Mouse (Mus musculus) skeletal muscle tissue, adult 2 months (tissue): ENCODE data around the gene Plin5.
A peak's percentile ranks its signal among the peaks of the same experiment; 100 is the strongest.
"Not testable (repeated sequence)": the region's sequence is repeated elsewhere in the genome, so short reads cannot be mapped to it uniquely, and the experiment has no call there.

ENCODE experiments used
- DNase-seq: peaks from one replicate; pipeline ENCODE4 v3.0.0-alpha.2; 2012; ENCODE audit warnings: low read depth, low spot score

Gene Plin5

DNA sequence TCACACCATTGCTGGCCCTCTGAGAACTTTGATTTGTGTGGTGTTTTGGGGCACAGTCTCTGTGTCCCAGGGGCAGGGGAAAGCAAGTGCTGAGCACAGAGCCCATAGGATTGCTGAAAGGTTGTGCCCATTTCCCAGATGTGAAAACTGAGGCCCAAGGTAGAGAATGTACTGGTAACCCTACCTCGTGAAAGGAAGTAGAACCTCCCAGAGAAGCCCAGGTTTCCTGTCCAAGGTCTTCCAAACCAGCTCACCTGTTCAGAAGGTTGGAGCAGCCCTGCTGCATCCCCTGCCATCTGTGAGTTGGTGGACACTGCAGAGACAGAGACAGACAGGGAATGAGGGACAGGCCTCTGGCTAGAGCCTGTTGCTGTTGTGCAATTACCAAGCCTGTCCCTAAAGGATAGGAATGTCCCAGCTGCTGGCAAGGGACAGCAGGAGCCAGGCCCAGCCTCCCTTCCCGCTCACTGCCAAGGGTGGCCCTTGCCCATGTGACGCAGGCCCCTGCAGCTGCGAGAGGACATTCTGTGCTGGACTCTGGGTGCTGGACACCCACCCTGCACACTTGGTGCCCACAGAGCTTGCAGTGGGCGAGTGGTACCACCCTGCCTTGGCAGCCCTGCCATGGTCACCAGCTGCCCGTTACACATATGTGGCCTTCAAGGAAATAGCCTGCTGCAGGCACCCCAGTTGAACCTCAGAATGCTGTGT, 8.9 kb downstream of the Plin5 start:
- peak; percentile 97 for DNase-seq

DNA sequence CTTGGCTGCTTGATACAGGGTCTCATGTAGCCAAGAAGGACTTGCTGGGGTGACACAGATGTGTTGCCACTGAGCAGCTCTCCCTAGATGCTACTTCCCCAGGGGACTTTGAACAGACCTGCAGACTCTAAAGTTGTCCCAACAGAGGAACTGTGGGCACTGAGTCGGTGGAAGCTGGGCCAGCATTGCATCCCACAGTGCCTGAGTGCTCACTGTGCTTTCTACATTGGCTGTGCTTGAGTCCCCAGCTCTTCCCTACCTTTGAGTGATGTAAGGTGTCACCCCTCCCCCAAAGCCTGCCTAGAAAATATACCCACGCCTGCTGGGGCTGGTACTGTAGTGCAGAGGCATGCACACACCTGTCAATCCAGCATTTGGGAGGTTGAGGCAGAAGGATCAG, 9.7 kb downstream of the Plin5 start:
- no peak for DNase-seq

DNA sequence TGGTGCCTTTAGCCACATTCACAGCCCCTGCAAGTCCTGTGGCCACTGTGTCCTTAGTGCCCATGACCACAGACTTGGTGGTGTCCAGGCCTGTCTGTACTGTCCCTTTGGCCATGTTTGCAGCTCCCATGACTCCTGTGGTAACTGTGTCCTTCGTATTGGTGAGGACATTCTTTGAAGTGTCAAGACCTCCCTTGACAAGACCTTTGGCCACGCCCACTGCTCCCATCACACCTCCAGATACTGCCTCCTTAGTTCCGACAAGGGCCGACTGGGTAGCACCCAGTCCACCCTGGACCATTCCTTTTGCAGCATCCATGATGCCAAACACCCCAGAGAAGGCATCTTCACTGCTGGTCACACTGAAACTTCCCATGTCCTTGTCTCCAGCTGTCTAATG, 10.4 kb downstream of the Plin5 start:
- DNase-seq = no peak

DNA sequence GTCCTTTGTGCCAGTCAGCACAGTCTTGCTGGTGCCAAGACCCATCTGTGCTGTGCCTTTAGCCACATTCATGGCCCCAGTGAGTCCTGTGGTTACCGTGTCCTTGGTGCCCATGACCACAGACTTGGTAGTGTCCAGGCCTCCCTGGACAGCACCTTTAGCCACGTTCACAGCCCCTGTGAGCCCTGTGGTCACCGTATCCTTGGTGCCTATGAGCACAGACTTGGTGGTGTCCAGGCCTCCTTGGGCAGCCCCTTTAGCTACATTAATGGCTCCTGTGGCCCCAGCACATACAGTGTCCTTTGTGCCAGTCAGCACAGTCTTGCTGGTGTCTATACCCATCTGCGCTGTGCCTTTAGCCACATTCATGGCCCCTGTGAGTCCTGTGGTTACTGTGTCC, 11.0 kb downstream of the Plin5 start:
- not testable (repeated sequence) for DNase-seq

DNA sequence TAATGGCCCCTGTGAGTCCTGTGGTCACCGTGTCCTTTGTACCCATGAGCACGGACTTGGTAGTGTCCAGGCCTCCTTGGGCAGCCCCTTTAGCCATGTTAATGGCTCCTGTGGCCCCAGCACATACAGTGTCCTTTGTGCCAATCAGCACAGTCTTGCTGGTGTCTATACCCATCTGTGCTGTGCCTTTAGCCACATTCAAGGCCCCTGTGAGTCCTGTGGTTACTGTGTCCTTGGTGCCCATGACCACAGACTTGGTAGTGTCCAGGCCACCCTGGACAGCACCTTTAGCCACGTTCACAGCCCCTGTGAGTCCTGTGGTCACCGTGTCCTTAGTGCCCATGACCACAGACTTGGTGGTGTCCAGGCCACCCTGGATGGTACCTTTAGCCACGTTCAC, 12.6 kb downstream of the Plin5 start:
- DNase-seq = not testable (repeated sequence)

DNA sequence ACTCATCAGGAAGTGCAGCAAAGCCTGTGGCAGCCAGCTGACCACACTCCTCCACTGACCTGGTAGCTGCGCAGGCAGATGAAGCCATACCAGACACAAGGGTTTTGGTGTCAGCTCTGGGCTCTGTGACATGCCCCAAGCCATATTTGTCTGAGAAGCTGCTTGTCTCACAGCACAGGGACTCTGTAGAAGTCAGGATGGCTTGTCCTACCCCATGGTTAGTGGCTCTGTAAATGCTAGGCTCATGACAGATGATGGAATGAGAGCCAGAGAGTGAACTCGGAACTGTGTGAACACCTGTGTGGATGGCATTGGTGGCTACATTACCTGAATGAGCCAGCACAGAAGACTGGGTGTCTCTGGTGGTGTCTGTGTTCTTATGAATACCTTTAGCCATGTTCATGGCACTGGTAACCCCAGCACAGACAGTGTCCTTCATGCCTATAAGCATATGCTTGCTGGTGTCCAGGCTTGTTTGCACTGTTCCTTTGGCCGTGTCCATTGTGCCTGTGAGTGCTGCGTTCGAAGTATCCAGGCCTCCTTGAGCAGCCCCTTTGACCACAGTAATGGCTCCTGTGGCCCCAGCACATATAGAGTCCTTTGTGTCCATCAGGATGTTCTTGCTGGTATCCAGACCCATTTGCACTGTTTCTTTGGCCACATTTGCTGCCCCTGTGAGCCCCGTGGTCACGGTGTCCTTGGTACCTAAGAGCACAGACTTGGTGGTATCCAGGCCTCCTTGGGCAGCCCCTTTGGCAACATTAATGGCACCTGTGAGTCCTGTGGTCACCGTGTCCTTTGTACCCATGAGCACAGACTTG, 13.7 kb downstream of the Plin5 start:
- no peak for DNase-seq

DNA sequence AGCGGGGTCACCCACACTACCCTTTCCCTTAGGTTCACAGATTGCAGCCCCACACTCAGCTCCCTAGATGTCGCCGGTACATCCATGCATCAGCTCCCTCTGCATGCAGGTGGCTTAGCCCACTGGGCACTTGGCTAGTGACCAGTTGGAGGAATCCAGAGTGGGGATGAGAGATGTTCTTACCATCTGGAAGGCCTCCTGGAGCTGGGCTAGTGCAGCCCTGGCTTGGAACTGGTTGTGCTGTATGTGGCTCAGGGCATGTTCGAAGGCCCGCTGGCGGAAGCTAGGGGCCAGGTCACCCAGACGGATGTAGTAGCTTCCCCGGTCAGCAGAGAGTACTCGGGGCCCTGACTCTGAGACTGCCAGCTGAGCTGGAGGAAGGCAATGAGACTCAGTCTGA, 14.5 kb downstream of the Plin5 start:
- DNase-seq = peak; percentile 87

DNA sequence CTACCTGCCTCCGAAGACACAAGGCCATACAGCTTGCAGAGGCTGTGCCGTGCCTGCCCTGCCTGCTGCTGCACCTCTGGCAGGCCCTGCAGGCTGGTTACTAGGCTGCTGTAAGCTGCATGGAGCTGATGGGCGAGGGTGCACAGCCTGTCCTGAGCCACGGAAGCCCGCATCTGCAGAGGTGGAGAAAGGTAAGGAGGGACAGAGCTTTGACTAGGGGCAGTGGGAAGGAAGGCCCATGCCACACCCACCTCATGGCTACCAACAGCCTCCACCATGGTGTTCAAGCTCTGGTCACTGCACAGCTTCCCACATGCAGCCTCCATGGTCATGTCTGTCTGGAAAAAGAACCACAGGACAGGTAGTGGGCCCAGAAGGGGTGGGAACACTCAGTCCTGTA, 15.2 kb downstream of the Plin5 start:
- DNase-seq = no peak

DNA sequence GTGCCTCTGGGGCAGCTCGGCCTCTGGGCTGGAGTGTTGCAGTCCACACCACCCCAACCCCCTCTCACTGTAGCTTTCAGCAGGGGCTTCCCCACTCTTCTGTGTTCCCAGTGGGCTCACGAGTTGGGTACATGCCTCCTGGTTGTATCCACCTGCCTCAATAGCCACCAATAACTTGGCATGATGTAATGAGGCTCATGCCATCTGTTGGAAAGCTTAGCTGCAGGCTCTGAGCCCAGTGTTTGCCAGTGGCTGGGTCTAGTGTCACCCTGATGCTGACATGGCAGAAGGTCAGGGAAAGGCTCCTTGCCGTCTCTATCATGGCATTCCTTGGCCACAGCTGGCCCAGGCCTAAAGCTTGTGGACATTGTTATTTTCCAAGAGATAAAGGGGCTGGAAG, 16.6 kb downstream of the Plin5 start:
- DNase-seq = peak; percentile 88

DNA sequence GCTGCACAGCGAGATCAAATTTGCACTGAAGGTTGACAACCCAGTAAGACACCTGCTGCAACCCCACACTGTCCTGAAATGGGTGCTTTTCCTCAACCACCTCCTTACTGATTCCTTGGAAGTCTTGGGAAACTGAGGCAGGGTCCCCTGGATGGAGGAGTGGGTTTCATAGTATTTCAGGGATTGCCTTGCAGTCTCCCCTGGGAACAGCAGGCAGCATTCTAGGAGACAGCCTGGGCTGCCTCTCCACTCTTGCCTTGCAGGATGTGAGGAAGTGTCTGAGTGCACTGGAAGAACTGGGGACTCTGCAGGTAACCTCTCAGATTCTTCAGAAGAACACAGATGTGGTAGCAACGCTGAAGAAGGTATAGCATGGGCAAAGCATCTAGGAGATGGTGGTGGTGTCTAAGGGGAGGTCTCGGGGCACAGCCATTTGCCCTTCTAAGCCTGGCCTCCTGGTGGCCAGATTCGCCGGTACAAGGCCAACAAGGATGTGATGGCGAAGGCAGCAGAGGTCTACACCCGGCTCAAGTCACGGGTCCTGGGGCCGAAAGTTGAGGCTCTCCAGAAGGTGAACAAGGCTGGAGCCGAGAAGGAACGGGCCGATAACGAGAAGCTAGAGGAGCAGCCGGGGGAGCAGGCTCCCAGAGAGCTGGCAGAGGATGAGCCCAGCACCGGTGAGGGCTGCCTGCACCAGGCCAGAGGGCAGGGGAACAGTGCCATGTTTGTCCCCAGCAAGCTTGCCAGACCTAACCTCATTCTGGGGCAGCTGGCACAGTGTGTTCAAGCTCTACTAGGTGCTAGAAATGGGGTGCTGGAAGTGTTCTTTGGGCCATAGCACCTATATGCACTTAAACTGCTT, 18.5 kb downstream of the Plin5 start:
- DNase-seq = peak; percentile 80

DNA sequence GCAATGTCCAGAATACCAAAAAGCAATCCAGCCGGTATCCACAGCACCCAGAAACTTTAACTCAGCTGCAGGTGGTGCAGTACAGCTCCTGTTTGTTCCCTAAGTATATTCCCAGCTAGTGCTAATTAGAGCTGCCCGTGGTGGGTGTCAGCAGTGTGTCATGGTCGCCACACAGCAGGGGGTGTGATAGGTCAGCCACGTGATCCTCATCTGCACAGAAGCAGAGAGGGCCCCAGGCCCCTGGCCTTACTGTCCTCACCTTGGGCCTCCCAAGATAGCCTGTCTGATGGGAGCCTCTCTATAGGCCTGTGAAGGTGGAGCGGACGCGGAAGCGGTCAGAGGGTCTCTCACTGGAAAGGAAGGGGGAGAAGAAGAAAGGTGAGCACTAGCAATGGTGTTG, 19.2 kb downstream of the Plin5 start:
- no peak for DNase-seq

DNA sequence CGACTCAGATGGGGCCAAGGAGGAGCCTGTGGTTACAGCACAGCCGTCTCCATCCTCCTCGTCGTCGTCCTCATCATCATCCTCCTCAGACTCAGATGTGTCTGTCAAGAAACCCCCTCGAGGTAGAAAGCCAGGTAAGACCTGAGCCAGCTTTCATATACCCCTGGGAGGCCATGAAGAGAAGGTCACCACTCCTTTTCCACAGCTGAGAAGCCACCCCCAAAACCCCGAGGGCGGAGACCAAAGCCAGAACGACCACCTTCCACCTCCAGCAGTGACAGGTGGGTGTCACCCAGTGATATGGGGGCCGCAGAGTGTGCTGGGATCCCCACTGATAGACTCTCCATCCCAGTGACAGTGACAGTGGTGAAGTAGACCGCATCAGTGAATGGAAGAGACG, 20.5 kb downstream of the Plin5 start:
- DNase-seq = no peak

DNA sequence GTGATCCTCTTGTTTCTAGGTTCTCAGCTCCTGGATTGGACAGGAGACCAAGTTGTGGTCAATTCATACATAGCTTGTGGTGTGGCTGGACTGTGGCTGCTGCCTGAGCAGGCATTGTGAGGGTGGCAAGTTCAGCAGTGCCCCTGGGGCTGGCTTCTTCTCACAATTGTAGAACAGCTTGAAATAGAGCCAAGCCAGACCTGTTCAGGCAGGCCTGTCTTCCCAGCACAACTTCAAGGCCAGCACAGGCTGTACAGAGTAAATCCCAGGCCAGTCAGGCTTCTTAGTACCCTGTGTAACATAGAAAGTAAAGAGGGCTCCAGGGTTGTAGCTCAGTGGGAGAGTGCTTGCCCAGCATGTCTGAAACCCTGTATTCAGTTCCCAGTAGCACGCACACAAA, 24.6 kb downstream of the Plin5 start:
- no peak for DNase-seq

DNA sequence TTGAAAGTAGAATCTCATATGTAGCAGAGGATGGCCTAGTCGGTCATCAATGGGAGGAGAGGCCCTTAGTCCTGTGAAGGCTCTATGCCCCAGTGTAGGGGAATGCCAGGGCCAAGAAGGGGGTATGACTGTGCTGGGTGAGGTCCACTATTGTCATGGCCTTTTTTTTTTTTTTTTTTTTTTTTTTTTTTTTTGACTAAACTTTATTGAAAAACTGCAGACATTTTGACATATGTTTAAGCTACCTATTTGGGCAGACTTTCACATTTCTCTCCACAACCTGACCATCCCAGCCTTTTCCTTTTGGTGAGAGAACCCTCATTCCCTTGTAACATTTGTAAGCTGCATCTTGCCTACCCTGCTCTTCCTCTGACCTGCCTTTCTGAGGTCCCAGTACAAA, 25.1 kb downstream of the Plin5 start:
- no peak for DNase-seq

DNA sequence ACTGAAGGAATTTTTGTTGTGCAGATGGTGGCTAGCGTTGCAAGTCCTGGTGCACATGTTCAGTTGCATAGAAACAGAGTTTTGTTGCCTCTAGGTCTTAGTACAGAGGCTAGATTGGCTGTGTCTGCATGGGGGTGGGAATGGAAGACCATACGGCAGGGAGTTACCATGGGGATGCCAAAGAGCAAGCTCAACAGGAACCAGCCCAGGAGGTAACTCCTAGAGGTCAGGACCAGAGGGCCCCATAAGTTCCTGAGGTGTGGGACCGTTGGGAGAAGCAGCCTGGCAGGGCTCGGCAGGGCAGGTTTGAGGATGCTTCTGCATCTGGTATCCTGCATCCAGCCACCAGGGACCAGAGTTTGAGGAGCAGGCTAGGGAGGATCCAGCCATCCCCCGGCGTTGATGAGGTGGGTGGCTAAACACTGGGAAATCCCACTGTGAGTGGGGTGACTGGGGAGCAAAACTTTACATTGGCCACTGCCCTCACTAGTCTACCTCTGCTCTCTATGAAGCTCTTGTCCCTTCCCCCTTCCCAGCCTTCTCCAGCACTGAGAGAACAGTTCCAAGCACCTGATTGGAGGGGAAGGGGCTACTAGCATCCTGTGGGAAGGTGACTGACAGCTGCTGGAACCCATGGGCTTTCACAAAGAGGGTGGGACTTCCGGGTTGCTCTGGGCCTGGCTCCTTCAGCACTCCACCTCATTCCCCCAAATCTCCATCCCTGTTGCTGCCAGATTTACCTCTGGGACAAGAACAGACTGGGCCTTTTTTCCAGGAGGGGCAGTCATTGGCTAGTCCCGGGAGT, 36.4 kb downstream of the Plin5 start:
- DNase-seq = no peak

DNA sequence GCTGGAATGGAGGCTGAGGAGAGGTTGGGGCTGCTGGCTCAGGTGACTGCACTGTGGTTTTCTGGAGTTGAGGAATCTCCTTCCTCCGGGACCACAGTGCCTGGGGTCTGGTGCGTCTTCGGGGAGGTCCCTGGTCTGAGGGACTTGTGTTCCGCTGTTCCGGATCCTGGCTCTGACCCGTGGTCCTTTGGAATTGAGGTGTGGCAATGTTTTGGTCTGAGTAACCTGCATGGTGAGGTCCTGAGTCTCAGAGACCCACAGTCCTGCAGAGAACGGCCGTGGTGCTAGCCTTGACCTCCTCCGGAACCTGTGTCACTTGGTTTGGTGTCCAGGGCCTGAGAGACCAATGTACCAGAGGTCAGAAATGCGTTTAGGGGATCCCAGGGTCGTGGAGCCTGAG, 37.5 kb downstream of the Plin5 start:
- DNase-seq = no peak

DNA sequence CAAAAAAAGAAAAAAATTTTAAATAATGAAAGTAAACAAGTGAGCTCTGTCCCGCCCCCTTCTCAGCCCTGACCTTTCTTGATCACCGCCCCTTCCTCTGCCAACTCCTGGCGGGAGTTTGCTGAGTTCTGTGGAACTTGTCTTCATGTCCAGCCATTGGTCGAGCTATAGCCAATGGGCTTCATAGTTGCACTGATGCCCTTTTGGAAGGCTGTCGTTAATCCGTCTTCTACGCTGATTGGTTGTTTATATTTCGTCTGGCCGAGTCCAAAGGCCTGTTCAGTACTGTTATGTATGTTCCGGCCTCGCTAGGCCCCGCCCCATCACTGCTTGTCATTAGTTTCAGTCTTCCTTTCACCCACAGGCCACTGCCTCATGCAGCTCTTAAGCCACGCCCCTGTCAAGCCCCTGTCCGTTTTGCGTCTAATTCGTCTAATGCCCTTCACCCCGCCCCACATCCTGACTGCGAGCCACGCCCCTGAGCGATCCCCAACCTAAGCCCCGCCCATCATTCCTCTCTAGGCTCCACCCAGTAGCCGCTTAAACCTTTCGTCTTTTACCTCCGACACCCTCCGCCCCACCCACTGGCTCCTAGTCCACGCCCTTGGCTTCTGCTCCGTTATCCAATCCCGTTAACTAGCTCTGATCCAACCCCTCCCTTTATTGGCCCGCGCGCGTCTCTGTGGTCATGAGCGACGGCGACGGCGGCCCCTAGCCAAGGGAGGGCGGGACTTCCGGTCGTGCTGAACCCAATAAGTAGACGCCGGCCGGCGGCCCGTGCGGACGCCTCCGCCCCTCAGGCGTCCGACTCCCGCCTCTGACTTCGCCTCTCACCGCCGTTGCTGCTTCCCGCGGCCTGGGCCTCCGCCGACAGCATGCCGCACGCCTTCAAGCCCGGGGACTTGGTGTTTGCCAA, 38.3 kb downstream of the Plin5 start, which contains the start of gene Hdgfl2:
Gene Hdgfl2 (plus strand): TSS at position 755 of the 916 bp plus-strand sequence.
- DNase-seq = peak; percentile 100

DNA sequence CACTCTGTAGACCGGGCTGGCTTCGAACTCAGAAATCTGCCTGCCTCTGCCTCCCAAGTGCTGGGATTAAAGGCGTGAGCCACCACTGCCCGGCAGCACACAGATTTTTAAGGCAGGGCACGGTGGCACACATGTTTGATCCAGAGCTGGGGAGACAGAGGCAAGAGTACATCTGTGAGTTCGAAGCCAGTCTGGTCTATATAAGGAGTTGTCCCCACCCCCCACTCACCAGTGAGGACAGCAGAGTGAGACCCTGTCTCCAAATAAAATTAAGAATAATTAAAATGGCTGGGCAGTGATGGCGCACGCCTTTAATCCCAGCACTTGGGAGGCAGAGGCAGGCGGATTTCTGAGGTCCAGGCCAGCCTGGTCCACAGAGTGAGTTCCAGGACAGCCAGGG, 39.0 kb downstream of the Plin5 start:
- DNase-seq = not testable (repeated sequence)

DNA sequence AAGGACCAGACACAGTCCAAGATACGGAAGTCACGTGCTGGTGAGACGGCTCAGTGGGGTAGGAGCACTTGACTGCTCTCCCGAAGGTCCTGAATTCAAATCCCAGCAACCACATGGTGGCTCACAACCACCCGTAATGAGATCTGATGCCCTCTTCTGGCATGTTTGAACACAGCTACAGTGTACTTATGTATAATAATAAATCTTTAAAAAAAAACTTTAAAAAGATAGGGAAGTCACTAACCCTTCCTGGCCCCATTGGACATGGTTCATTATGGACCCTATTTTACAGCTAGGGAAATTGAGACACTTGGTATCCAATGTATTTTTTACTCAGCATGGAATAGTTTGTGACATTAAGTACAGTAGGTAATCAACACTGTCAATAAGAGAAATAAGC, 39.9 kb downstream of the Plin5 start:
- no peak for DNase-seq

DNA sequence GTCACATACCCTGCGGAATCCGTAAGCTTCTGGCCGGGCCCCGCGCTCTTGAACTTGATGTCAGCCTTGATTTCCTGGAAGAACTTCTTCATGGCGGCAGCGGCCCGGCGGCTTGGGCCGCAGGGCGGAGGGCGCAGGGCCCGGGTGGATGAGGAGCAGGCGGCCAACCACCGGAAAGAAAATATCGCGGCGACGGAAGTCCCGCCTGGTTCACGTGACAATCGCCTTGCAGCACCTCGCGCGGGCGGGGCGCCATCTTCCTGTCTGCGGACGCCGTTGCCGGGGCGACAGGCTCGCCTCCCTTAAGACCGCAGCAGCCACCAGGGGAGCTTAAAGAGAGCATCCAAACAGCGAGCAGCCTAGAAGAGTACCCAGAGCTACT, 42.6 kb downstream of the Plin5 start, which contains the start of gene Ubxn6:
Gene Ubxn6 (minus strand): TSS at position 202 of the 382 bp plus-strand sequence.
- DNase-seq = peak; percentile 95
